9 mouse cellular contexts compared by ENCODE assay signal in genomic region chrX:103990392-103990791, GRCm38 (mm10). TPM values are rescaled to one million over a fixed set of nuclear protein-coding genes. Genes with fewer than 3 reads are reported as not detected.
DNase-seq lines count a peak whose midpoint lies in the region; ATAC-seq and TF ChIP-seq lines count a peak whose summit lies in the region.
"Had no signal": no experiment of that assay in that cellular context is flagged by ENCODE, and none has a peak within 500 bp of the region (broad histone marks: within the 10 kb centered on the region; RNA-seq: fewer than 3 reads in every experiment).

No protein-coding gene starts in this region.

- ATAC-seq in liver, embryonic 14.5 days (ENCODE audit: insufficient read depth) = no peak

- H3K4me2 ChIP-seq in liver, embryonic 14.5 days (ENCODE audit: low read depth) = no peak overlapping the region

- peak; percentile 49 for TF ChIP-seq CTCF in liver, embryonic 14.5 days (IDR thresholded peaks at IDR 0.05; ENCODE audit: low read depth)

- no peak overlapping the region for H3K9ac ChIP-seq in liver, embryonic 14.5 days (replicated peaks)

- no peaks in the 10 kb centered on the region for H3K4me1 ChIP-seq in liver, embryonic 14.5 days (replicated peaks; ENCODE audit: control insufficient read depth in 2 of 2, insufficient read depth in 2 of 2, low read length in 1 of 2)
- H3K4me1 ChIP-seq in midbrain, embryonic 10.5 days = peaks cover 13% of the 10 kb centered on the region

- 57% methylated on average over 2 of the region's 2 CpGs for WGBS in liver, embryonic 14.5 days (ENCODE audit: insufficient replicate concordance)
- WGBS in midbrain, embryonic 10.5 days = 68% methylated on average over 2 of the region's 2 CpGs

- H3K36me3 ChIP-seq in liver, embryonic 14.5 days (replicated peaks; ENCODE audit: control insufficient read depth, insufficient read depth, low read depth) = no peaks in the 10 kb centered on the region
- no peaks in the 10 kb centered on the region for H3K36me3 ChIP-seq in midbrain, embryonic 10.5 days
- H3K36me3 ChIP-seq: hindbrain, embryonic 10.5 days had no signal

- DNase-seq in heart, postnatal 4 days = peak; percentile 23
- DNase-seq in heart, adult 9 months (ENCODE audit: low spot score in 2 of 2) = no peak
- peak; percentile 39 for DNase-seq in CD4-positive helper T cell, adult 2 months (ENCODE audit: low read depth, low spot score)
- peak; percentile 31 for DNase-seq in R1 (ENCODE audit: low read depth, low spot score)
- no peak for DNase-seq in liver, embryonic 14.5 days (ENCODE audit: low read depth in 3 of 3, low spot score in 3 of 3)
- DNase-seq in yolk sac, embryonic 10.5 days (ENCODE audit: low spot score) = no peak
- no peak for DNase-seq in midbrain, embryonic 10.5 days (ENCODE audit: low spot score)
- DNase-seq in cerebellum, adult 9-11 months = no peak

- no peak overlapping the region for H3K27ac ChIP-seq in liver, embryonic 14.5 days
- no peak overlapping the region for H3K27ac ChIP-seq in midbrain, embryonic 10.5 days (replicated peaks)
- H3K27ac ChIP-seq: hindbrain, embryonic 10.5 days had no signal

- no peak for TF ChIP-seq EP300 in liver, embryonic 14.5 days (IDR thresholded peaks at IDR 0.05; ENCODE audit: low read depth)

- H3K27me3 ChIP-seq in liver, embryonic 14.5 days (ENCODE audit: control insufficient read depth, insufficient read depth, low read length) = no peaks in the 10 kb centered on the region; the same call in 1 of the 2 replicates
- peaks cover 87% of the 10 kb centered on the region for H3K27me3 ChIP-seq in midbrain, embryonic 10.5 days (ENCODE audit: low read depth, poor library complexity, severe bottlenecking)

- no peaks in the 10 kb centered on the region for H3K9me3 ChIP-seq in liver, embryonic 14.5 days (ENCODE audit: control insufficient read depth, low read length)
- no peaks in the 10 kb centered on the region for H3K9me3 ChIP-seq in midbrain, embryonic 10.5 days (replicated peaks)
- H3K9me3 ChIP-seq: hindbrain, embryonic 10.5 days had no signal

- no peak overlapping the region for H3K4me3 ChIP-seq in liver, embryonic 14.5 days (ENCODE audit: insufficient read depth in 1 of 2, low read depth in 2 of 2, low read length in 2 of 2)
- H3K4me3 ChIP-seq in midbrain, embryonic 10.5 days = no peak overlapping the region
- H3K4me3 ChIP-seq: hindbrain, embryonic 10.5 days had no signal

RNA-seq across cellular contexts. Expression of gene Rlim, which starts 9.3 kb away (rescaled TPM):
- total RNA-seq in heart, postnatal 4 days (2021) = 10 to 100 TPM; 46.3 to 50.0 TPM
- polyA plus RNA-seq in liver, embryonic 14.5 days (2012; rRNA removed) = 4.3 and 6.3 TPM in 2 replicates
- 9.0 and 9.1 TPM in 2 replicates for polyA plus RNA-seq in liver, embryonic 14.5 days (2014; fragmentation: Nextera tagmentation; extraction: Ambion mirVana)
- 31.0 and 36.0 TPM in 2 replicates for polyA plus RNA-seq in midbrain, embryonic 10.5 days (2016; fragmentation: Nextera tagmentation; extraction: Ambion mirVana)

Comparison
In these comparisons a context has a peak if more than half of its experiments do, and no peak if none do; other contexts are left out.
1. DNase-seq: peak in heart, postnatal 4 days (single experiment), CD4-positive helper T cell, adult 2 months (single experiment) and R1 (single experiment); none in heart, adult 9 months (0 of 2), liver, embryonic 14.5 days (0 of 3), yolk sac, embryonic 10.5 days (single experiment), midbrain, embryonic 10.5 days (single experiment) and cerebellum, adult 9-11 months (single experiment).